Mouse (Mus musculus): Measurements from ENCODE around the gene Dcp1a.
"Not testable (repeated sequence)": the region's sequence is repeated elsewhere in the genome, so short reads cannot be mapped to it uniquely, and the experiment has no call there.

Gene Dcp1a

DNA sequence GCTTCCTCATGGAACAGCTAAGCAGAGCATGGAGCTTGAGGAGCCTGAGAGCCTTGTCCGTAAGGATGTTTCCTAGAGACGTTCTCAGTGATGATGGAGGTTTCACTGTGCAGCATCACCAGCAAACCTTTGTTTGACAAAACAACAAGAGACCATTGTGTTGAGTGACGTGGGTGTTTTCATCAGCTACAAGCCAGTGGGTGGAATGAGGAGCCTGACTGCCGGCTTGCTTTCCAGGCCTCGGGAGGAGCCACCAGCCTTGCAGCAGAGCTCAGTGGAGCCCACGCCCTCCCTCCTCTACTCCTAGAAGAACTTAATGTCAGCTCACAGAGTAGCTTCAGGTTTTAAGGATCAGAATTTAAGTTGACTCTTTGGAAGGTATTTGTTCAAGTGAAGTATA, 44.0 kb downstream of the Dcp1a start:
- DNase-seq: no peak

DNA sequence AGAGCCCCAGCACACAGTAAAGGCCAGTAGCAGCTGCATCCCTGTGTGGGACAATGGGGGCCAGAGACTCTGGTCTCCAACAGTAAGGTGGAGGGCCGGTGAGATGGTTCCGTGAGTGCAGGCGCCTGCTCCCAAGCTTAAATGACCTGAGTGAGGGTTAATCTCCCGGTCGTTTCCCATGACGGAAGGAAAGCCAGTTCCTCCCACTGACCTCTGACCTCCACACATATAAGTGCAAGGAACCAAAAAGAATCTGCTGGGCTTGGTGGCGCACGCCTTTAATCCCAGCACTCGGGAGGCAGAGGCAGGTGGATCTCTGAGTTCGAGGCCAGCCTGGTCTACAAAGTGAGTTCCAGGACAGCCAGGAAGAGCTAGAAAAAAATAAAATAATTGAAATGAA, 49.1 kb downstream of the Dcp1a start:
- no peak for DNase-seq

DNA sequence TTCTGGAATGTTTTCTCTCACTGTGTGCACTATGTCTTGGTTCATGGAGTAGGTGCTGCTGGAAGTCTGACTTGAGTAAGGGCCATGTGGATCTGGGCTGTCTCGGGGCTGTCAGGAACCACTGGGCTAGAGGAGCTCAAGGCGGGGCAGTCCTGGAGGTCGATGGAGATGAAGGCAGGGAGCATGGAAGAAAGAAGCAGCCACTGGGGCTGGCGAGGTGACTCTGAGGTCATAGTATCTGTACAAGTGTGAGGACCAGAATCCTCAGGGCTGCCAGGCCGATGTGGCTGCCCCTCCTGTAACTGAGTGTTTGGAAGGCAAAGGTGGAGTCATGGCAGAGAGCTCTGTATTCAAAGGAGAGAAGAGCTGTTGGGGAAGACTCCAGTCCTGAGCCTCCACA, 49.6 kb downstream of the Dcp1a start:
- no peak for DNase-seq

DNA sequence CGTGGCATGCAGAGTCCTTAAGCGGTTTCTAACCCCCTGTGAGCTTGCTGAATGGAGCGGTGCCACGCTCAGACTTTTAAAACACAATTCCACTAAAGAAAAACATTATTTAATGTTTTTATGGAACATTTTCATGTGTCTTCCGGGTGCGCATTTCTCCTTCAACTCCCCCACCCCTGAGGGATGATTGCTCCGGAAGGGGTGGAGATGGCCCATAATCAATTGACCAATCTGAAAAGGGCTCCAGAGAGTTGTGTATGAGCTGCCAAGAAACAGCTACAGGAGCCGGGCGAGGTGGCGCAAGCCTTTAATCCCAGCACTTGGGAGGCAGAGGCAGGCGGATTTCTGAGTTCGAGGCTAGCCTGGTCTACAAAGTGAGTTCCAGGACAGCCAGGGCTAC, 50.1 kb downstream of the Dcp1a start:
- no peak for DNase-seq

DNA sequence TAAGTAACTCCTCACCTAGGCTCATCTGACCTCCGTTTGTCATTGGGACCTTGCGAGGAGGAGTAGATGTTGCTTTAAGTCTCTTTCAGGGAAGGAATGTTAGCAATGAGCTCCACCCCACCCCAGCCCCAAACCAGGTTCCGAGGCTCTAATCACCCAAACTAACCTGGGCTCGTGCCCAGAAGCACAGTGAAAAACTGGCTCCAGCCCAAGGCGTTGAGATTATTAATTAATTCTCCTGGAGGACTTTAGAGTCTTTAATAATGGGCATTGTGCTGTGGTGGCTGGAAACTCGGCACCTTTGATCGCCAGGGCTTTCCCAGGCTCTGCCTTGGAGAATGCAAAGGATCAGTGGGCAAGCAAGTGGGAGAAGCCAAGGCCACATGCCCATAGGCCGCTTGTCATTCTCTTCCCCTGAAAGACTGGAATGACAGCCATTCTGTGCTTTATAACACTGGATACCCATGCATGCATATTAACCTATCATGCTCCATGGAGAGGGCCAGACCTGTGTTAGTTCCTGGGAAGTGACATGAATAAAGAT, 51.5 kb downstream of the Dcp1a start:
- peak; percentile 88 to 93 for DNase-seq

DNA sequence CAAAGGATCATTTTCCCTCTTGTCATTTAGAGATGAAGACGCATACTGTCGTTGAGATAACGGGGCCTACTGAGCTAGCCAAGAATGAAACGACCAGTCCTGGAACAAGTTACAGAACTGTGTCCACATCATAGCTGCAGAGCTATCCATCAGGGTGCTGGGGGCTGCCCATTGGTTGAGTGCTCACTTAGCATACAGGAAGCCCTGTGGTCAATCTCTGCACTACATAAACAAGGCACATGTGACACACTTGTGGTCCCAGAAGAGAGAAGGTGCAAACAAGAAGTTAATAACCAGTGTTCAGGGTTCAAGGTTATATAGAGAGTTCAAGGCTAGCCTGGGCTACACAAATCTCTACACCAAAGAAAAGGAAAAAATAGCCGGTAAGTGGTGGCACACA, 52.1 kb downstream of the Dcp1a start:
- no peak for DNase-seq

DNA sequence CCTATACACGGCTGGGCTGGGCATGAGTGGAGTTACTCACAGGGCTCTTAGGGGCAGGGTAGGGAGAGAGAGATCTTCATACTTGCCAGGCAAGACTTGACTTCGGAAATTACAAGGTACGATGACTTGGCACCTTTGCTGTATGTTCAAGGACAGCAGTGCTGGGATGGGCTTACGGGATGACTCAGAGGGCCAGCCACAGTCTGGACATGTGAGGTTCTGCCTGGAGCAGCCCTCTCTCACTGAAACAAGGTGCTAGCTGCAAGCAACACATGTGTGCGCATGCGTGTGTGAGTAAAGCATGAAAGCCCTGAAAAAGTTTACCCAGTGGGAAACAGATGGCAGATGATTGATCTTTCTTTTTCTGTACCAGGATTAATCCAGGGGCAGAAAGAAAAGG, 52.6 kb downstream of the Dcp1a start:
- DNase-seq: no peak

DNA sequence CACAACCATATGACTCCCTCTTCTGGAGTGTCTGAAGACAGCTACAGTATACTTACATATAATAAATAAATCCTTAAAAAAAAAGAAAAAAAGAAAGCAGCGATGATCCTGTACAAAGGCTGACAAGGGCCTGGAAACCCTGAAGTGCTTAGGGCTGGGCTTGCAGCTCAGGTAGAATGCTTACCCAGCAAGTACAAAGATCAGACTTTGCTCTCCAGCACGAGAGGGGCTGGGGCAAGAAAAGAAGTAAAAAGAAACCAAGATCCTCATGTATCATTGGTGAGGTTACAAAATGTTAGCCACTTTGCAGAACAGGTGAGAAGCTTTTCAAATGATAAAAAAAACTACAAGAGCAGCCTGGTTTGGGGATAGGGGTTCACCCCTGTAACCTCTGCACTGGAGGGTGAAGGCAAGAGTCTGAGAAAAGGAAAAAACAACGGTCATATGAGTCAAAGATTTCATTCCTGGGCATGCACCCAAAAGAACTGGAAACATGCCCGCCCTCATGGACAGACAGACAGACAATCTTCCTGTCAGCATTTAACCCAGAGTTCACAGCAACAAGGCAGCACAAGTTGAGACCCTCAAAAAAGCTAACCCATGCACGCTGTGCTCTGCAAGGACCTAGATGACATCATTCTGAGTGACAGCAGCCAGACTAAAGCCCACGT, 54.6 kb downstream of the Dcp1a start:
- DNase-seq: peak; percentile 71 to 75

DNA sequence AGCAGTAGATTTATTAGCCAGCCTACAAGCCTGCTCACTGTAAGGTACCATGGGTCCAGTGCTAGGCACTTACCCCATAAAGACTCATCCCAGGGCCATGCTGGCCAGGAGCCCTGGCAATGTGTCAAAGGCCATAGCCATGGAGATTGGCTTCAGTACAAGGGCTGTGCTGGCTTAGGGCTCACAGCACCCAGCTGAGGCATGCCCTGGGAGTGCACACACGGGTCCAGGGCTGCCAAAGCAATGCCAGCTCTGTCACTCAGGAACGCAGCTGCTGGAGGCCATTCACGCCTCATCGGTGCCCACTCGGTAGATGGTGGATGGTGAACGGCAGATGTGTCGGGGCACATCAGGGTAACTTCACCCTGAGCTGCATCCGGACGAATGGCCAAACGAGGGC, 62.2 kb downstream of the Dcp1a start:
- DNase-seq: peak; percentile 93 to 95

DNA sequence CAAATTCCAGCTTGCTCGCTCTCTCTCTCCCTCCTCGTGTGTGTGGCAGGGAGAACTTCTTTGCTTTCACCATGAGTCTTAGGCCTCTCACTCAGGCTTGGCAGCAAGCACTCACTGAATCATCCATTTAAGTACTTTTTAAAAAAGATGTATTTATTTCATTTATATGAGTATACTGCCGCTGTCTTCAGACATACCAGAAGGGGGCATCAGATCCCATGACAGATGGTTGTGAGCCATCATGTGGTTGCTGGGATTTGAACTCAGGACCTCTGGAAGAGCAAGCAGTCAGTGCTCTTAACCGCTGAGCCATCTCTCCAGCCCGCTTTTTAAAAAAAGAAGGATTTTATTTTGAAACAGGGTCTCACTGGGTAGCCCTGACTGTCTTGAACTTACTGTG, 64.0 kb downstream of the Dcp1a start:
- not testable (repeated sequence) for DNase-seq

DNA sequence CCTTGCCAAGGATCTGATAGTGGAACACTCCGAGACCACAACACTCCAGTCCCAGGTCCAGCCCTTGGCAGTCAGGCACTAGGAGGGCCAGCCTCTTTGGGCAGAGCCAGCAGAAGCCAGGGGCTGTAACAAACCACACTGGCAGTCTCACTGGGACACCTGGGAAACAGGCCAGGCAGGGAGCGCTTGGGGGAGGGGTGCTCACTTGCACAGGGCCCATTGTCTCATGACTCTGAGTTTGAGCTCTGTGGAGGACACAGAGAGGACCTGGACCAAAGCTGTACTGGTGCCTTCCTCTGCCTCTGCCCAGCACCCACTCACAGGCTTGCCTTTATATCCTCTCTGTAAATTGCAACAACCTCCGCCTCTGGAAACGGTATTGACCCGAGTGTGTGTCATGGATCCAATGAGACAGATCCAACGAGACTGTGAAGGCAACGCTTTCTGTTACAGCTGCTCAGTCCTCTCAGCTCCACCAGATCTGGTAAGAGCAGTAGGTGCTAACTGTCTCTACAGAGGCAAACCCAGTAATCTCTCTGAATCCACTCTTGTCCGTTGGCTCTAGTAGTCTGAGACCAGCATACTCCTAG, 68.9 kb downstream of the Dcp1a start, which contains the start of gene Tkt:
Gene Tkt, plus strand, starts transcription at position 229 of the 590 bp plus-strand sequence.
- peak; percentile 93 for DNase-seq

DNA sequence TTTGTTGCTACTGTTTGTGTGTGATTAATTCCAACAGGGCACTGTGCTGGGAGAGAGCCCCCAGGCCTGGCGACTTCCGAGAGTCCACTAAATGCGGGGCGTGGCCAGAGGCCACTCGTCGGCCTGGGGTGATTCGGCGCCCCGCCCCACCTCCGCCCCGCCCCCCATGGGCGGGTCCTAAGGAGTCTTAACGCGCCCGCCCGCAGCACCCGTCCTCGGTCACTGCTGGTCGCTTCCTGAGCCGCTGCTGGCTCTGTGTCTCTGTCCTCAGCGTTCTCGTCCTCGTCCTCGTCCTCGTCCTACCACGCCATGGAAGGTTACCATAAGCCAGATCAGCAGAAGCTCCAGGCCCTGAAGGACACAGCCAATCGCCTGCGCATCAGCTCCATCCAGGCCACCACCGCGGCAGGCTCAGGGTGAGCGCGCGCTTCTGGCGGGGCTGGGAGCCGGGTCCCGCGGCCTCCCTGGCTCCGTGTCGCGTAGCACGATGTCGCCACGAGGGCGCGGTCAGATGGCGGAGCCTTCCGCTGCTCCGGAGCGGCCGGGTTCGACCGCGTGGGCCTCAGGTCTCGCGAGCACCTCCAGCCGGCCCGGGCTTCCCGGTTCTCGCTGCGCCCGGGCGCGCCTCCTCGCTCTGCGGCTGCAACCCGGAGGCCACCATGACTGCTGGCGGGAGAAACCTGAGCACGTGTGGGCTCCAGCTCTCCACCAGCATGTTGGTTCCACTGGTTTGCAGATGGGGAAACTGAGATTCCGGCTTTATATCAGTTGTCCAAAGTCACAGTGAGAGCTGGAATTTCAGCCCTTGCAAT, 69.8 kb downstream of the Dcp1a start:
- DNase-seq: peak; percentile 97 to 99

DNA sequence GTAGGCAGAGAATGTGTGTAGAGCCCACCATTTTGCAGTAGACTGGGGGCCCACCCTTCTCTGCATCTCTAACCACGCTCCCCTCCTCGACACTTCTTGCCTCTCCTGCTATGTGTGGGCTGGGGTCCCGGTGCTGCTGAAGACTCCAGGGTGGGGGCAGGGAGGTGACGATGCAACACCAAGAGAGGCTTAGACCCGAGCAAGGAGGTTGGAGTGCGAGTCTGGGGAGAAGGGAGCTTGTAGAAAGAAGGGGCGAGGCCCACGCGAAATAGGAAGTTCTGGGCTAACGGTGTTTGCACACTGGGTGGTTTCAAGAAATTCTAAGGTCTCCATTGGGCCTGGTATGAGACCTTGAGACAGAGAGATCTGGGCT, 70.4 kb downstream of the Dcp1a start:
- peak in 1 of 2 experiments; percentile 38 for DNase-seq

DNA sequence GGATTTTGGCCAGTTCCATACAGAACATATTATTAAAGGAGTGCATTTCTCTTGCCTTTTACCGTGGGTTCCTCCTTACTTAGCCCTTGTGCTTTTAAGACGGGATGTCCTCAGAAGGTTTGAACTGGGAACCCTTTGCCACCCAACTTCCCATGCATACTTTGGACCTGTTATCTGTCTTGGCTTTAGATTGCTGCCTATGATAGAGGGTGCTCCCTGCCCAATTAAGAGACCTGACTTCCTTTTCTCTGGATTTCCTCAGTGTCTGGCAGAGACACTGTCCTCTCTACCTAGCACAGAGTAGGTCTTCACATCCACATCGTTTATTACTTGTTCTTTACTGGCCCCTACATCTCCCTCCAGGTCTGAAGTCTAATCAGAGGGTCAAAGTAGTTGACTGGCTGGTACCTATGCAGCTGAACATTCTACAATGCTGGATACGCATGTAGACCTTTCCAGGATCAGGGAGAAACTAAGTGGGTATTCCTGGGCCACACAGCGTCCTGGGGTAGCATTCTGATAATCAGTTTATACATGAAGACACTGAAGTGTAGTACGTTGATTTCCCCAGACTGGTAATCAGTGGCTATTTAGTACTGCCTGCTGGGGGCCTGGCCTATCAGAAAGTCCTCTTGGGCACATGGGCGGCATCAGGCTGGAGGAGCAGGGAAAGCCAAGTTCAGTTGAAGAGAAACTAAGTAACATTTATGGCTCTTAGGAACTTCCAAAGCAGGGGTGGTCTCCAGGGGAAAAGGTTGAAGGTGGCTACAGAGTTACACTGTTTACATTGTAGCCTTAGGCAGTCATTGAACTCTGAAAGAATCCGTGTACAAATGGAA, 71.1 kb downstream of the Dcp1a start:
- DNase-seq: no peak

DNA sequence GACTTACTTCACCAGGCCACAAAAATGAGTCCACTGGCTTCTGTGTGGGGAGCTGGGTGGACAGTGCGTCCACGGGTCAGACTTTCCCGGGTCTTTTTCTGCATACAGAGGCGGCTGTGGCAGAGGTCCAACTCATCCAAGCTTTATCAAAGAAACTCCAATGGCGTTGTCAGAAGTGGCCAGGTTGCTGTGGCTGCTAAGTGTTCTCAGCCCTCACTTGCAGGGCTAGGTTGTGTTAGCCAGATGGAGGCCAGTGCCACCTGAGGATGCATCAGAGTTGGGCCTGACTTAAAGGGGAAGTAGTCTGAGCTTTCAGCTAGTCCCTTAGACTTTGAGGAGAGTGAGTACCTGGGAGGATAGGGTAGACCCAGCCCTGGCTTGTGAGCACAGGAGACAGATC, 72.2 kb downstream of the Dcp1a start:
- DNase-seq: peak in 1 of 2 experiments; percentile 36

DNA sequence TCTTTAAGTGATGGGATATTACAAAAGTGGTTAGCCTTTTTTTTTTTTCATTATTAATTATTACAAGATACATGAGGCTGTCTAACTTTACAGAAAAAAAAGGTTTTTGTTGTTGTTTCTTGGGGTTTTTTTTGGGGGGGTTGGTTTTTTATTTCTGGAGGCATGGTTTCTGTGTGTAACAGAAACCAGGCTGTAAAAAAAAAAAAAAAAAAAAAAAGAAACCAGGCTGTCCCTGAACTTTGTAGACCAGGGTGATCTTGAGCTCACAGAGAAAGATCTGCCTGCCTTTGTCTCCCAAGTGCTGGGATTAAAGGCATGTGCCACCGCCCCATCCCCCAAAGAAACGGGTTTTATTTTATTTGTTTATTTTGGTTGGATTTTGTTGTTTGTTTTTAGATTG, 72.6 kb downstream of the Dcp1a start:
- no peak for DNase-seq

DNA sequence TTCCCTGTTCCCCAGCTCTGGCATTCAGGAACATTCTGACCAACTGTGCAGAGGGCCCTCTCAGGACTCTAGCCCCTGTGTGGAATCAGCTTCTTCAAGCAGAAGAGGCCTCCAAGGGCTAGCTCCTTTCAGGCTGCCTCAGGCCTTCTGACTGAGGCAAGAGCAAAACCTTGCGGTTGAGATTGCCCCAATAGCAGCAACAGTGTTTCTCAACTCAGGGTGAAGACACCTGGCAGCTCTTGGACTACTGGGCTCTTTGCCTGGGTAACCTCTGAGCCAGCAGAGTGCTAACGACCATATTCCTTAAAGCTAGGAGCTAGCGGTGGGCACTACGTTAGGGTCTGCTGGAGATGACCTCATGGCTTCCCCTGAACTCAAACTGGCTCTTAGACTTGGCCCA, 73.8 kb downstream of the Dcp1a start:
- peak in 1 of 2 experiments; percentile 39 for DNase-seq

DNA sequence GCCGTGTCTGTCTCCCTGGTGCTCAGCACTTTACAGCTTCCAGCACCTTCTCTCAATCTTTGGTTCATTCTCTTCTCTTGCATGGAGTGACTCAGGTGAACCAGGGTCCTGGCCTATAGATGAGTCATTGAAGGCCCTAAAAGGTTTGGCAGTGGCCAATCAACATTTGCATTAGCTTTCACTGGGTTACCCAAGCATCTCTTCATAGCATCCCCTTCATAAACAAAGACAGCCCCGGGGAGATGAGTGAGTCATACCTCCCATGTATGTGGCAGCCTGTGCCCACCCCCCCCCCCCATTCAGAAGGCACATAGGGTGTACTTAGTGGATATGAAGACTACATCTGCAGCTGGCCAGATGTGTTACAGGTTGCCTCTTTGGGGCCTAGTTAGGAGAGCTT, 77.3 kb downstream of the Dcp1a start:
- no peak for DNase-seq

DNA sequence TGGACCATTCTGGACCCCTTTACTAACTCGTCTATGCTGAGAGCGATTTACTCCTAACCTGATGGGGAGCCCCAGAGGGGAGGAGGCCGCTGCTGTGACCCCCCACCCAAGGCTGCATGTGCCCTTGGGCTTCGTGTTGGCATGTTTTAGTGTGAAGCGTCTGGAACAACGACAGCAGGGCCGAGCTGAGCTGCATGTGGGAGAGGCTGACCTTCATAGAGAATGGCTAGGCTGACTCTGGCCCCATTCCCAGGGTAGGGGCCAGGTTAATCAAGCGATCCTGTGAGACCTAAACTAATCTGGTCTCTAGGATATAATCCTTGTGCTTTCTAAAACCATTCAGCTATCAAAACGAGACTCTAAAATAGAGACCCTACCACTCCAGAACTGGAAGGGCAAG, 78.4 kb downstream of the Dcp1a start:
- peak in 1 of 2 experiments; percentile 46 for DNase-seq

DNA sequence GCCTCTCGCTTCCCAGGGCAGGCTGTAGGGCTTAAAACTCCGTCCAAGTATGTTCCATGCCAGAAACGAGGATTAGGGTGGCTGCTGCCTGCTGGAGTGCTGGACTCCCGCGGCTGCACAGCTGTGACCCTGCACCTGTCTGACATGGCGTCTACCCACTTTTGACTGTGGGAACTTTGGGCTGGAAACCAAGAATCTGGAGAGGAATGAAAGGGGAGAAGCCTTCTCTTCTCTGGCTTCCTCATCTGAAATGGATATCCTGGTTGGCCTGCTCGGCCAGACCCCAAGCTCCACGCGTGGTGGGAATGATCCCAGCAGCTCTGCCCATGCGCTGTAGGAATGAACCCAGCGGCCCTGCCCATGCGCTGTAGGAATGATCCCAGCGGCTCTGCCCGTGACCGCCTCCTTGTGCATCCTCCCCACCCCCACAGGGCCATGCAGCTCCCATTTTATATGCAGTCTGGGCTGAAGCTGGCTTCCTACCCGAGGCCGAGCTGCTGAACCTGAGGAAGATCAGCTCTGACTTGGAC, 80.1 kb downstream of the Dcp1a start:
- peak; percentile 77 to 81 for DNase-seq

DNA sequence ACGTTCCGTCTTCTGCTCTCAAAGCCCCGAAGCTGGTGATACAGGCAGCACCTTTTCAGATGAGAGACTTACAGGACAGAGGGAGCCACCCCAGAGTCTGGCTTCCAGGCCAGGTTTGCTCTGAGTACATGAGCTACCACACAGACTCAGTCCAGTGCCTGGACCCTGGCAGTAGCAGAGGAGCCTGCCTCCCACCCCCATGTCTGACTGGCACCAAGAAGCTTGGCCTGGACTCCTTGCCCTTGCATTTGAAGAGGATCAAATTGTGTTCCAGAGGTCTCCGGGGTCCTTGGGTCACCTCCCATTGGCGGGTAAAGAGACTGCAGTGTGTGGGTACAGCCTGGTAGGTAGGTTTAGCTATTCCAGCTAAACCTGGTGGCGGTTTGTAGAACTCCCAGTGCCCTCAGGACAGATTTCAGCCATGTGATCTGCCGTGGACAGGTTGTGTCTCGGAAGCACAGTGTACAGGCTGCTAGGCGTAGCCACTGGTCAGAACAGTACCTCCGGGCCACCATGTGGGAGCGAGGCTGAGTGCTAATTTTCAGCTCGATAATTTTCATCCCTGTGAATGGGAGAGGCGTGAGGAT, 81.6 kb downstream of the Dcp1a start:
- peak; percentile 60 to 63 for DNase-seq

Data from kidney, postnatal 36 days (tissue).